Mouse (Mus musculus) cerebellum, adult 9-10 months (tissue): ENCODE results near the gene Gtpbp8.

Experiments used
- DNase-seq: peaks from one replicate; pipeline ENCODE4 v3.0.0; 2022

Gene Gtpbp8

GRCm38 (mm10) chr16:44688507-44688906, 57.7 kb downstream of the Gtpbp8 start:
- DNase-seq = no peak

GRCm38 (mm10) chr16:44687719-44688420, 58.3 kb downstream of the Gtpbp8 start:
- DNase-seq = no peak

GRCm38 (mm10) chr16:44686991-44687718, 59.0 kb downstream of the Gtpbp8 start:
- DNase-seq = no peak
